Mouse (Mus musculus) heart, adult 2 months (tissue): ENCODE measurements at regions not wholly inside any gene's neighbourhood (a gene's known extent, or its start where the extent isn't known, plus 50 kb on each side); places are given as distances from the start of the nearest gene placed in this dataset.
"Not testable (repeated sequence)": the region's sequence is repeated elsewhere in the genome, so short reads cannot be mapped to it uniquely, and the experiment has no call there.

Source experiments
- DNase-seq, 2 experiments: peaks; one replicate each; pipeline ENCODE4 v3.0.0; 2021
- H3K27ac ChIP-seq: fragments of 200-600 bp; 2 replicates; pipeline ENCODE4 v1.8.1; 2022
- H3K27me3 ChIP-seq: fragments of 200-500 bp; 2 replicates; pipeline ENCODE4 v1.6.1; 2012; ENCODE audit warnings: mild to moderate bottlenecking, low read length, inconsistent platforms, mixed read lengths; ENCODE audit not compliant: control insufficient read depth, insufficient read depth
- H3K36me3 ChIP-seq: fragments of 200-500 bp; 2 replicates; pipeline ENCODE4 v1.6.1; 2012; ENCODE audit warnings: low read length, inconsistent platforms; ENCODE audit not compliant: control insufficient read depth, insufficient read depth
- H3K4me1 ChIP-seq: fragments of 200-500 bp; 2 replicates; pipeline ENCODE4 v1.6.1; 2011; ENCODE audit warnings: low read length; ENCODE audit not compliant: control insufficient read depth, insufficient read depth
- H3K4me3 ChIP-seq: fragments of 200-600 bp; 2 replicates; pipeline ENCODE4 v1.8.1; 2022
- H3K79me2 ChIP-seq: fragments of 200-500 bp; replicated peaks from 2 replicates; pipeline ENCODE4 v1.6.1; 2012; ENCODE audit warnings: mild to moderate bottlenecking, inconsistent platforms, low read length, moderate library complexity, mixed read lengths; ENCODE audit not compliant: control insufficient read depth, insufficient read depth
- H3K9ac ChIP-seq: fragments of 200-500 bp; 2 replicates; pipeline ENCODE4 v1.6.1; 2012; ENCODE audit warnings: low read depth, mild to moderate bottlenecking, control low read depth, inconsistent platforms, low read length, mixed read lengths
- CTCF ChIP-seq: fragments of 200-600 bp; IDR thresholded peaks from 2 replicates; pipeline ENCODE4 v1.8.1; 2022; ENCODE audit warnings: antibody characterized with exemption, mild to moderate bottlenecking, moderate library complexity
- EP300 ChIP-seq: fragments of 200-500 bp; IDR thresholded peaks from 2 replicates; pipeline ENCODE4 v1.6.1; 2011; ENCODE audit warnings: low read depth, low read length, control low read depth; ENCODE audit not compliant: insufficient read depth
- POLR2A ChIP-seq: fragments of 200-500 bp; IDR thresholded peaks from 2 replicates; pipeline ENCODE4 v1.6.1; 2011; ENCODE audit warnings: mild to moderate bottlenecking, low read depth, low read length, control low read depth; ENCODE audit not compliant: insufficient read depth
- WGBS: fragments of 180-500 bp; shearing (Covaris S2); methylation state at CpG from one replicate; pipeline ENCODE4 v1.1.7; 2018; 5-methylcytosine and 5-hydroxymethylcytosine counted together
- intact Hi-C: fragments of 180-260 bp; cut with DNase I; formaldehyde crosslinking; loops from one replicate; pipeline ENCODE4 v1.15.1; 2025

DNA sequence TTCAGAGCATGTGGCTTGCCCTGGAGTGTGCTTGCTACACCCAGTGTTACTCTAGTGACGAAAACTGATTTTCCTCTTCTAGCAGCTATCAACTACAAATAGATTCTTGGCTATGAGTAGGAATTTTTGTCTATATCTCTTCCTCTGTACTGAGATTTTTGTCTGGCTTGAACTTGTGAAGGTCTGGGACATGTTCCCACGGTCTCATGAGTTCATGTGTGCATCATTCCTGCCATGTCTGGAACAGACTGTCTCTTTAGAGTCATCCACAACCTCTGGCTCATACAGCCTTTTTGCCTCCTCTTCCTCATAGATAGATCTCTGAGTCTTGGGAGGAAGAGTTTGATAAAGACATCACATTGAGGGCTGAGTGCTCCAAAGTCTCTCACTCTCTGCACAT, 86.5 kb upstream of the Gm5148 start:
- TF ChIP-seq CTCF, result no peak
- TF ChIP-seq EP300, result no peak
- no peak for TF ChIP-seq POLR2A
- Histone ChIP-seq H3K27ac (peak overlapping the region; percentile 2), H3K4me1 (0 out of 2 replicates have a peak, but pooled peaks cover under 1% of the 10 kb centered on the region), H3K4me3 (no peak overlapping the region), H3K9ac (no peak overlapping the region), H3K27me3 (no peaks in the 10 kb centered on the region), H3K79me2 (no peaks in the 10 kb centered on the region), H3K36me3 (no peaks in the 10 kb centered on the region)
- DNase-seq, result no peak
- WGBS, result 55% methylated on average over 2 of the region's 2 CpGs
- intact Hi-C loops, result loop anchor here (5.0 kb wide), 1 partner anchor 317 kb away; no protein-coding TSS in a partner anchor

DNA sequence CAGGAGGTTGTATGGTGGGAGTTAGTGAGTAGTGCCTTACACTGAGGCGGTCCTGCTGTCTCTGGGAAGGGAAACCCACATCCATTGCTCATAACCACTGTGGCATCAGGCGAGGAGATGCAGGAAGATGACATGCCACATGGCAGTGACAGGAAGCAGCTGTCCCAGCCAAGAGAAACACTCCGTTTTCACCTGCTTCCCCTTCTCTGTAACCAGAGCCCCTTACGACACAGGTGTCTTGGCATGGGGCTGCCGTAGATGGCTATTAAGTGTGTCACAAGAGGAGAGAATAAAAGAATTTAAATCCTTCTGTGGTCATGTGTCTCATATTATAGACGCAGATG, 81.5 kb upstream of the Gm5148 start:
- H3K4me1 ChIP-seq, result 0 out of 2 replicates have a peak, but pooled peaks cover 2% of the 10 kb centered on the region
- DNase-seq, result no peak
- H3K36me3 ChIP-seq, result no peaks in the 10 kb centered on the region
- no peak overlapping the region for H3K4me3 ChIP-seq
- no peaks in the 10 kb centered on the region for H3K79me2 ChIP-seq
- no peak overlapping the region for H3K27ac ChIP-seq
- no peak overlapping the region for H3K9ac ChIP-seq
- intact Hi-C loops, result no loop called here
- WGBS, result 57% methylated on average over 6 of the region's 6 CpGs
- TF ChIP-seq CTCF, result no peak
- H3K27me3 ChIP-seq, result no peaks in the 10 kb centered on the region

DNA sequence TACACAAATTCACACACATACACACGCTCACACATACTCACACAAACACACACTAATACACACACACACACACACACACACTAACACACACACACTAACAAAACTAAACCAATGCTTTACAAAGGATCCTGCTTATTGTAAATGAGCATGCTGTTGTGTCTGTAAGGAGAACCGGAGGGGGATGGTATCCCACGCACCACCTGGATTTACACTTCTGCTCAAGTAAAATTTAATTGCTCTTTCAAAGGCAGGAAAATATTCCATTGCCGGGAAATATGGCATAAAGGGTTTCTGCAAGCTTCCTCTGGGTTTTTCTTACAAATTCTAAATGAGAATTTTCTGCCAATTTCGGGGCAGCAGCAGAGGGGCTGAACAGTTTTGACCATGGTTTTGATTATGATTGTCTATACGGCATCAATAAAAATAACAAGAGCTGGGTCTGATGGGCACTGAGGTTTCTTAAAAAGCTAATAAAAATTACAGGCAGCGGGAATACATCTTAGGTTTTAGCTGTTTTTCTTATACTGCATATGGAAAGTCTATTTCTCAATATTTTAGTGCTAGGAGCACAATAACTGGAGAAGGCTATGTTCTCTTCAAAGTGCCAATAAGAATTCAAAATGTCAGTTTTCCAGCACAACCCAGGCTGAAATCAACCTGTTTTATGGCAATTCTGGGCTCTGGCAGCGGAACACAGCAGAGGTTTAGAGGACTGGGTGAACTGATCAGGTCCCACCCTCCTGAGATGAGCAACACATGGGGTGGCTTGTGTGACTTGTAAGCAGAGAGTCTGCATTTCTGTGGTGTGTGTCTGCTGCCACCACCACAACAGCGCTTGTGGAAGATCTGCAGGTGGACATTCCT, 80.9 kb upstream of the Gm5148 start:
- H3K27me3 ChIP-seq, result no peaks in the 10 kb centered on the region
- no peak overlapping the region for H3K27ac ChIP-seq
- H3K4me1 ChIP-seq, result 0 out of 2 replicates have a peak, but pooled peaks cover 2% of the 10 kb centered on the region
- 84% methylated on average over 9 of the region's 9 CpGs for WGBS
- H3K36me3 ChIP-seq, result no peaks in the 10 kb centered on the region
- H3K4me3 ChIP-seq, result no peak overlapping the region
- intact Hi-C loops, result no loop called here
- H3K9ac ChIP-seq, result no peak overlapping the region
- DNase-seq, result no peak
- no peaks in the 10 kb centered on the region for H3K79me2 ChIP-seq
- no peak for TF ChIP-seq CTCF
- no peak for TF ChIP-seq POLR2A
- no peak for TF ChIP-seq EP300

DNA sequence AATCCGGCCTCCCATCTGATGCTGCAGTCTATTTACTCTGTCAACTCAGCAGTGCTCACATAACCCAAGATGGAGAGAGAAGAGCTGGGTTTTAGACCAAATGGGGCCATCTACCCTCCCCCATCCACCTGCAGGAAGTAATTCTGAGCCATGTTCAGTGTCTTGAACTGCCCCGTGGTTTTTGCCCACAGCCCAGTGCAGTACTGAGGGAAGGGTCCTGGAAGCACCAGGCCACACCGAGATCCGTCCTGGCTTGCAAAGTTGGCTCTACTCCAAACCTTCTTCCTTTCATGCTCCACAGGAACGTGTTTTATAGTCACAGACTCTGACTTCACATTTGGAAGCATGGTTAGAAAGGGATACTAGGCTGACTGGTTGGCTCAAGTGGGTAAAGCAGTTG, 80.0 kb upstream of the Gm5148 start:
- WGBS, result 45% methylated on average over 5 of the region's 5 CpGs
- no peaks in the 10 kb centered on the region for H3K79me2 ChIP-seq
- TF ChIP-seq CTCF (no peak), POLR2A (no peak), EP300 (no peak)
- no peak overlapping the region for H3K9ac ChIP-seq
- 0 out of 2 replicates have a peak, but pooled peaks cover 2% of the 10 kb centered on the region for H3K4me1 ChIP-seq
- intact Hi-C loops, result no loop called here
- no peaks in the 10 kb centered on the region for H3K27me3 ChIP-seq
- no peaks in the 10 kb centered on the region for H3K36me3 ChIP-seq
- no peak overlapping the region for H3K4me3 ChIP-seq
- H3K27ac ChIP-seq, result no peak overlapping the region
- no peak for DNase-seq

DNA sequence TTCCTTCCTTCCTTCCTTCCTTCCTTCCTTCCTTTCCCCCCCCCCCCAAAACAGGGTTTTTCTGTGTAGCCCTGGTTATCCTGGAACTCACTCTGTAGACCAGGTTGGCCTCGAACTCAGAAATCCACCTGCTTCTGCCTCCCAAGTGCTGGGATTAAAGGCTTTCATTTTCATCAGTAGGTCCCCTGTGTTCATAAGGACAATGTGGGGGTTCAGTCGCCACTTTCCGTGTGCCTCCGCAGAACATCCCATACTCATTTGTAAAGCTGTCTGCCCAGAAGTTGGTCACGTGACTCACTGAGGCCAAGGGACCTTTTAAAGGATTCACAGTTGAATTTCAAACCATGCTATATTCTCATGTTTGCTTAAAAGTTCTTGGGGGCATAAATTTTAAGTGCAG, 79.5 kb upstream of the Gm5148 start:
- H3K27me3 ChIP-seq, H3K4me3 ChIP-seq, H3K27ac ChIP-seq, H3K9ac ChIP-seq, DNase-seq, H3K36me3 ChIP-seq, H3K4me1 ChIP-seq, intact Hi-C loops, H3K79me2 ChIP-seq: not testable (repeated sequence)
- 98% methylated on average over 5 of the region's 5 CpGs for WGBS

DNA sequence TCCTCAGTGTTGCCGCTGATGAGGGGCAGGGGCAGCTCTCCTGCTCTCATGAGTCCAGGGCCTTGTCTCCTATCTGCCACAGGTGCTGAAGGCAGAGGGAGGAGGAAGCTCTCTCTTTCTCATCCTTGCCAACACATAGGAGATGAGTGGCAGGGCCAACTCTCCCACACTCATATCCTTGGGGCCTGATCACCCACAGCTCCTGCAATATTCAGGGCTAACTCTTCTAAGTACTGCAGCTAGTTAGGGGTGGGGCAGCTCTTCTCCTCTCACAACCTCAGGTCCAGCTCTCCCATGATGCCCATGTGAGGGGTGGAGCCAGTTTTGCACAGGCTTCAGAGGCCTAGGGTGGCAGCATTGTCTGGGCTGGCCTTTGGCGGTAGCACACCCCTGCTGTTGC, 77.3 kb upstream of the Gm5148 start:
- TF ChIP-seq CTCF (no peak), EP300 (no peak), POLR2A (no peak)
- 0 out of 2 replicates have a peak, but pooled peaks cover 2% of the 10 kb centered on the region for H3K4me1 ChIP-seq
- H3K4me3 ChIP-seq, result no peak overlapping the region
- H3K9ac ChIP-seq, result no peak overlapping the region
- intact Hi-C loops, result no loop called here
- no peak overlapping the region for H3K27ac ChIP-seq
- WGBS, result 93% methylated on average over 2 of the region's 2 CpGs
- DNase-seq, result no peak
- H3K27me3 ChIP-seq, result no peaks in the 10 kb centered on the region
- no peaks in the 10 kb centered on the region for H3K36me3 ChIP-seq
- H3K79me2 ChIP-seq, result no peaks in the 10 kb centered on the region
